Mouse (Mus musculus): ENCODE measurements at regions not wholly inside any gene's neighbourhood (a gene's known extent, or its start where the extent isn't known, plus 50 kb on each side); places are given as distances from the start of the nearest gene placed in this dataset.

DNA sequence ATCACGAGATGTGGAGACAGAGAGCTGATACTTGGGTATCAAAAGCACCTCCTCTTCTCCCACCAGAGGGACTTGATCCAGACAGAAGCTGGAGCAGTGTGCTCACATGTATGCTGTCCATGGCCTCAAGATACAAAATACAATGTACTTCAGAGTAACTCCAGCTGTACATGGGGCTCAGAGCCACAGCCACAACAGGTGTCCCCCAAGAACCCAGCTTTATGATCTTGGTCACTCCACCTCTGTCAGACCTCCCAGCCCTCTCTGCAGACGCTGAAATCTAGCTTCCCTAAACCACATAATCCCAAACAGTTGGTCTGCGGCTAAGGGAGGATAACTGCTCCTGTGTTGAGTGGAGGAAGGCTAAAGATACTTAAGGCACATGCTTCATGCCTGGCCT is 389.9 kb downstream of the Gm45692 start:
- no peak for TF ChIP-seq CTCF (IDR thresholded peaks at IDR 0.05; ENCODE audit: low read depth)
- TF ChIP-seq EP300 (optimal IDR thresholded peaks at IDR 0.05) = no peak
